Mouse (Mus musculus): ENCODE measurements around the gene Tmem135.

GRCm38 (mm10) chr7:89198499-89198898, 205.5 kb downstream of the Tmem135 start:
- TF ChIP-seq CTCF (IDR thresholded peaks at IDR 0.05; ENCODE audit: extremely low read depth, insufficient read depth, low read length) (no peak), POLR2A (IDR thresholded peaks at IDR 0.05; ENCODE audit: extremely low read depth, insufficient read depth, low read length) (no peak)
